Mouse (Mus musculus) hindbrain, embryonic 16.5 days (tissue): ENCODE data around the gene Gpr108. TPM values are rescaled to one million over a fixed set of nuclear protein-coding genes. Genes with fewer than 3 reads are reported as not detected.

ENCODE experiments used
- ATAC-seq: fragments of 200-750 bp; cut with Nextera tagmentation; 2 replicates; pipeline ENCODE4 v1.8.0; 2017; ENCODE audit warnings: moderate TSS enrichment, moderate library complexity
- H3K27ac ChIP-seq: fragments of 300-500 bp; sonication (generic); 2 replicates; pipeline ENCODE4 v1.5.1; 2014; ENCODE audit warnings: low read depth, mild to moderate bottlenecking, control low read depth, low read length, moderate library complexity
- H3K27me3 ChIP-seq: fragments of 300-500 bp; sonication (generic); replicated peaks from 2 replicates; pipeline ENCODE4 v1.6.1; 2014; ENCODE audit warnings: low read length; ENCODE audit not compliant: control insufficient read depth, insufficient read depth
- H3K36me3 ChIP-seq: fragments of 300-500 bp; sonication (generic); 2 replicates; pipeline ENCODE4 v1.6.1; 2014; ENCODE audit warnings: mild to moderate bottlenecking, low read length, moderate library complexity, mixed read lengths; ENCODE audit not compliant: control insufficient read depth, insufficient read depth
- H3K4me1 ChIP-seq: fragments of 300-500 bp; sonication (generic); 2 replicates; pipeline ENCODE4 v1.6.1; 2014; ENCODE audit warnings: low read depth, low read length; ENCODE audit not compliant: control insufficient read depth, insufficient read depth
- H3K4me2 ChIP-seq: fragments of 300-500 bp; sonication (generic); 2 replicates; pipeline ENCODE4 v1.6.1; 2014; ENCODE audit warnings: mild to moderate bottlenecking, low read length, control low read depth, moderate library complexity
- H3K4me3 ChIP-seq: fragments of 300-500 bp; sonication (generic); 2 replicates; pipeline ENCODE4 v1.5.1; 2014; ENCODE audit warnings: mild to moderate bottlenecking, low read length, control low read depth, moderate library complexity
- H3K9ac ChIP-seq: fragments of 300-500 bp; sonication (generic); 2 replicates; pipeline ENCODE4 v1.6.1; 2014; ENCODE audit warnings: low read depth, mild to moderate bottlenecking, control low read depth, low read length, moderate library complexity
- H3K9me3 ChIP-seq: fragments of 300-500 bp; sonication (generic); 2 replicates; pipeline ENCODE4 v1.6.1; 2014; ENCODE audit warnings: mild to moderate bottlenecking, low read length, moderate library complexity; ENCODE audit not compliant: control insufficient read depth
- WGBS: fragments of 180-500 bp; shearing (Covaris S2); extraction: QIAGEN DNeasy Blood & Tissue Kit; methylation state at CpG from one replicate; pipeline ENCODE4 v1.1.7; 2014; 5-methylcytosine and 5-hydroxymethylcytosine counted together
- polyA plus RNA-seq: library from polyadenylated mRNA; unstranded; fragments of >200 nt; fragmentation: Nextera tagmentation; extraction: Ambion mirVana; gene quantifications from 2 replicates; pipeline ENCODE4 v1.2.1, GENCODE M21; 2015

The Gpr108 gene
- polyA plus RNA-seq, 1 experiment from 2014 or later: 24.2 TPM

DNA sequence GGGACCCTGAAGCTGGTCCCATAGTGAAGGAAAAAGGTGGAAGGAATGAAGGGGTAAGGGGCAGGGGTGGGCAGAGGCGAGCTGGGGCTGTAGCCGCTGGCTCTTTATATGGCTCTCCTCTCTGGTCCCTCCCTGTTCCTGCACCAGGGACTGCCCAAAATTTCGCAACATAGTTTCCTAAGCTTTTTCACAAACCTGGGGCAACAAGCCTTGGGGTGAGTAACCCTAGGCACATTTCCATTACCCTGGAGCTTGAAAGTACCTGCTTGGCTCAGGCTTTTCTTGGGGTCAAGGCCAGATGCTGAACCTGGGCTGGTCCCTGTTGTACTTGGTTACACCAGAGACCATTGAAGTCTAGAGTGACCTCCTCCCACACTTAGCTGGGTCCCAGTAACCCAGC lies 20.2 kb downstream of the Gpr108 start, which contains the start of gene C3:
Gene C3, minus strand, starts transcription at position 123 of the 400 bp plus-strand sequence.
- Histone ChIP-seq H3K4me1 (no peaks in the 10 kb centered on the region), H3K27ac (no peak within 1 kb of the TSS), H3K36me3 (no peaks in the 10 kb centered on the region), H3K9ac (no peak within 1 kb of the TSS), H3K9me3 (no peaks in the 10 kb centered on the region), H3K27me3 (no peaks in the 10 kb centered on the region), H3K4me3 (no peak within 1 kb of the TSS), H3K4me2 (no peak within 1 kb of the TSS)
- 75% methylated on average over 3 of the region's 3 CpGs for WGBS
- ATAC-seq: no peak

DNA sequence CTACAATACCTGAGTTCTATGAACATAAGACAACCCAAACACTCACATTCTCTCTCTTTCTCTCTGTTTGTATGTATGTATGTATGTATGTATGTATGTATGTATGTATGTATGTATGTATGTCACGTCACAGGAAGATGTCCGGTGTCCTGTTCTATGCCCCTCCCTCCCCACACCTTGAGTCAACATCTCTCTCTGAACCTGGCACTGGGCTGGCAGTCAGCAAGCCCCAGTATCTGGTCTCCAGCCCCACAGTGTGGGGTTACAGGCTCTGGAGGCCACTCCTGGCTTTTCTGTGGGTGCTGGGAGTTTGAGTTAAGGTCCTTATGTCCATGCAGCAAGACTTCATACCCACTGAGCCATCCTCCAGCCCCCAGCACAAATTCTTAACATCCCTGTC lies 20.8 kb downstream of the Gpr108 start:
- Histone ChIP-seq H3K36me3 (no peaks in the 10 kb centered on the region), H3K27ac (no peak overlapping the region), H3K4me3 (no peak overlapping the region), H3K9ac (no peak overlapping the region), H3K4me2 (no peak overlapping the region), H3K9me3 (no peaks in the 10 kb centered on the region), H3K4me1 (no peaks in the 10 kb centered on the region), H3K27me3 (no peaks in the 10 kb centered on the region)
- no peak for ATAC-seq
- 93% methylated on average over 2 of the region's 2 CpGs for WGBS

DNA sequence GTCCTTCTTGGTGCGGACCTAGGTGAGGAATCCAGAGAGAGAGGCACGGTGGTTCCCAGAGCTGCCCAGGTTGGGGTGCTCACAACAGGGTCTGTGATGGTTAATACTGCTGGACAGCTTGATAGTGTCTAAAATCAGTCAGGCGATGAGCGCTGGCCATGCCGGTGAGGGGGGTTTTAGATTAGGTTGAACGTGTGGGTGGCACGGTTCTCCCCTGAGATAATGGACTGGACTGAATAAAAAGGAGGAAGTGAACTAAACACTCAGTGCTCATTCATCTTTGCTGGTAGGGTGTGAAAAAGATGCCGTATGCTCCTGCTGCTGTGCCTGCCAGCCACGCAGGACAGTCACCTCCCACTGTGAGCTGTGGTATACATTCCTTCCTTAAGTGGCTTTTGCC lies 24.9 kb downstream of the Gpr108 start:
- Histone ChIP-seq H3K9me3 (no peaks in the 10 kb centered on the region), H3K4me1 (no peaks in the 10 kb centered on the region; the same call in 1 of the 2 replicates), H3K4me3 (no peak overlapping the region), H3K9ac (no peak overlapping the region), H3K4me2 (no peak overlapping the region), H3K36me3 (no peaks in the 10 kb centered on the region), H3K27ac (no peak overlapping the region), H3K27me3 (no peaks in the 10 kb centered on the region)
- no peak for ATAC-seq
- 73% methylated on average over 9 of the region's 9 CpGs for WGBS

DNA sequence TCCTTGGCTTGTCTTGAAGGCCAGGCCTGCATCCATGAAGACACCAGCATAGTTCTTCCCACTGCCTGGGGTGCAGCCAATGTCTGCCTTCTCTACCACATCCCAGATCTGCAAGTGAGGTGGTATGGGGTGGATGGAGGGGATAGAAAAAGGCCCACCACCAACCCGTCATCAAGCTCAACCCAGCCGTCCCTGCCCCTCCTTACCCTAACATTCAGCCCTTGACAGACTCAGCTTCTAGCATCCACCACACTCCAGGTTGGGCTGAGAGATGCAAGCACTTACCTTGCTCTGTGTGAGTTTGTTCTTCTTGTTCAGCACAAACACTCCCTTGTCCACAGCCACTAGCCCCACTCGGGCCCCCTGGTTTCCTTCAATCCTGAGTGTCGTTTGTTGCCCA lies 26.3 kb downstream of the Gpr108 start:
- Histone ChIP-seq H3K36me3 (no peaks in the 10 kb centered on the region), H3K4me2 (no peak overlapping the region), H3K27ac (no peak overlapping the region), H3K4me3 (no peak overlapping the region), H3K27me3 (no peaks in the 10 kb centered on the region), H3K4me1 (no peaks in the 10 kb centered on the region; the same call in 1 of the 2 replicates), H3K9me3 (no peaks in the 10 kb centered on the region), H3K9ac (no peak overlapping the region)
- 94% methylated on average over 4 of the region's 4 CpGs for WGBS
- no peak for ATAC-seq

DNA sequence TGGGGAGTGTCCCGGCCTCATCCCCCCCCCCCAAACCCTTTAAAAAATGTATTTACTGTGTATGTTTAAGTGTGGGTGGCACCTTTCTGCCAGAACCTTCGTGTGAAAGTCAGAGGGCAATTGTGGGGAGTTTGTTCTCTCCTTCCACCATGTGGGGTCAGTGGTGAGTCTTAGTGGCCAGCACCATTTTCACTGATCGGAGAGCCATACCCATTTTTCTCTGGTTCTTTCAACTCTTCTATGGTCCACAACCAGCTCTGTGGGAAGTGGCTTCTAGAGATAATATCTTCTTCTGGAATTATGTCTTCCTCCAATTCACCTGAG lies 28.4 kb downstream of the Gpr108 start:
- H3K27ac ChIP-seq: no peak overlapping the region
- ATAC-seq: no peak
- no peaks in the 10 kb centered on the region for H3K9me3 ChIP-seq
- no peak overlapping the region for H3K4me3 ChIP-seq
- 10% methylated on average over 3 of the region's 3 CpGs for WGBS
- no peak overlapping the region for H3K9ac ChIP-seq
- no peaks in the 10 kb centered on the region; the same call in 1 of the 2 replicates for H3K4me1 ChIP-seq
- H3K27me3 ChIP-seq: no peaks in the 10 kb centered on the region
- no peak overlapping the region for H3K4me2 ChIP-seq
- no peaks in the 10 kb centered on the region for H3K36me3 ChIP-seq

- Histone ChIP-seq H3K27me3 (no peaks in the 10 kb centered on the region), H3K4me2 (no peak overlapping the region), H3K9me3 (no peaks in the 10 kb centered on the region), H3K27ac (no peak overlapping the region), H3K9ac (no peak overlapping the region), H3K4me3 (no peak overlapping the region), H3K36me3 (no peaks in the 10 kb centered on the region), H3K4me1 (no peaks in the 10 kb centered on the region; the same call in 1 of the 2 replicates)
- 23% methylated on average over 11 of the region's 11 CpGs for WGBS
- no peak for ATAC-seq
Measured at GRCm38 (mm10) chr17:57219167-57219883, 28.9 kb downstream of the Gpr108 start.

- Histone ChIP-seq H3K9me3 (no peaks in the 10 kb centered on the region), H3K27me3 (no peaks in the 10 kb centered on the region), H3K36me3 (no peaks in the 10 kb centered on the region), H3K4me1 (no peaks in the 10 kb centered on the region; the same call in 1 of the 2 replicates), H3K27ac (no peak overlapping the region), H3K4me3 (no peak overlapping the region), H3K4me2 (no peak overlapping the region), H3K9ac (no peak overlapping the region)
- no peak for ATAC-seq
- WGBS: 78% methylated on average over 12 of the region's 12 CpGs
Measured at GRCm38 (mm10) chr17:57218335-57218900, 29.8 kb downstream of the Gpr108 start.

DNA sequence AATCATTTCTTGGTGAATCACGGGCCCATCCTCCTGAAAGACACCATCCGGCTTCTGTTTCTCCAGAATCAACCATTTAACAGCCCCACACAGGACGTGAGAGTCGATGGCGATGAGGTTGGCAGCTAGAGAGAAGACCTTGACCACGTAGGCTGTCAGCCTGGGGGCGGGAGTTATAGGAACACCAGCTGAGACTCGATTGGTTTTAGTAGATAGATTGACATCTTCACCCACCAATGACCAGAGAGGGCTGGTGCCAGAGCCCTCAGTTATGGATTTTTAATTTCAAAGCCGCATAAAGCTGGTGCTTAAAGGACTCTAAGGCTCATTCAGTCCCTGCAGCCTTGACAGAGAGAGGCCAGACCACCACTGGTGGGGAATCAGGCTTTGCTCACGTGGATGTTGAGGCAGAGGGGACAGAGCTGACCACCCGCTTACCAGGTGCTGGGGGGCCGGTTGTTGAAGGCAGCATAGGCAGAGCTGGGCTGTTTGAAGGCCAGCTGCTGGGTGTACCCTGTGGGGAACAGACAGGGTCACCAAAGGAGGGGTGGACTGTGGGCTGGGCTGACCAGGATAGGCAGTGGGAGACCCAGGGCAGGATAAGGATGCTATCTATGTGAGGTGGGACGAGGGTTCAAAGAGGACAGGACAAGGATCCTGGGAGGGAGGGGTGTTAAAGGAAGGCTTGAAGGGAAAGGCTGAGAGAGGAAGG lies 33.4 kb downstream of the Gpr108 start:
- 0 out of 2 replicates have a peak overlapping the region, but pooled peaks have one; percentile 15 for H3K9ac ChIP-seq
- peak overlapping the region; percentile 4; the same call in 1 of the 2 replicates for H3K4me3 ChIP-seq
- WGBS: 41% methylated on average over 13 of the region's 13 CpGs
- H3K27me3 ChIP-seq: no peaks in the 10 kb centered on the region
- peak; percentile 94 for ATAC-seq
- H3K36me3 ChIP-seq: no peaks in the 10 kb centered on the region
- H3K27ac ChIP-seq: no peak overlapping the region
- no peaks in the 10 kb centered on the region; the same call in 1 of the 2 replicates for H3K4me1 ChIP-seq
- peak overlapping the region; percentile 43 for H3K4me2 ChIP-seq
- H3K9me3 ChIP-seq: no peaks in the 10 kb centered on the region

- Histone ChIP-seq H3K4me2 (no peak overlapping the region), H3K9ac (no peak overlapping the region), H3K4me1 (no peaks in the 10 kb centered on the region), H3K36me3 (no peaks in the 10 kb centered on the region), H3K4me3 (no peak overlapping the region), H3K9me3 (no peaks in the 10 kb centered on the region), H3K27me3 (no peaks in the 10 kb centered on the region), H3K27ac (no peak overlapping the region)
- 61% methylated on average over 9 of the region's 9 CpGs for WGBS
- ATAC-seq: no peak
Measured at GRCm38 (mm10) chr17:57211501-57211900, 36.7 kb downstream of the Gpr108 start.
